Mouse (Mus musculus) liver, embryonic 16.5 days (tissue): Measurements from ENCODE around the gene Aqp3. TPM values are rescaled to one million over a fixed set of nuclear protein-coding genes. Genes with fewer than 3 reads are reported as not detected.

Experiments
- ATAC-seq: fragments of 200-750 bp; cut with Nextera tagmentation; 2 replicates; pipeline ENCODE4 v1.8.0; 2017; ENCODE audit warnings: low read depth, mild to moderate bottlenecking, moderate number of reproducible peaks, moderate library complexity
- H3K27ac ChIP-seq: fragments of 300-500 bp; sonication (generic); 2 replicates; pipeline ENCODE4 v1.5.1; 2014; ENCODE audit warnings: mild to moderate bottlenecking, low read length
- H3K27me3 ChIP-seq: fragments of 300-500 bp; sonication (generic); 2 replicates; pipeline ENCODE4 v1.6.1; 2014; ENCODE audit warnings: low read depth, low read length, mixed read lengths; ENCODE audit not compliant: control insufficient read depth, insufficient read depth
- H3K36me3 ChIP-seq: fragments of 300-500 bp; sonication (generic); 2 replicates; pipeline ENCODE4 v1.6.1; 2014; ENCODE audit warnings: mild to moderate bottlenecking; ENCODE audit not compliant: control insufficient read depth, insufficient read depth
- H3K4me1 ChIP-seq: fragments of 300-500 bp; sonication (generic); 2 replicates; pipeline ENCODE4 v1.6.1; 2014; ENCODE audit warnings: low read depth, low read length, mixed read lengths; ENCODE audit not compliant: control insufficient read depth
- H3K4me2 ChIP-seq: fragments of 300-500 bp; sonication (generic); 2 replicates; pipeline ENCODE4 v1.6.1; 2014; ENCODE audit warnings: low read depth, low read length, mixed read lengths
- H3K4me3 ChIP-seq: fragments of 300-500 bp; sonication (generic); 2 replicates; pipeline ENCODE4 v1.5.1; 2014; ENCODE audit warnings: low read depth, mild to moderate bottlenecking, low read length
- H3K9ac ChIP-seq: fragments of 300-500 bp; sonication (generic); 2 replicates; pipeline ENCODE4 v1.6.1; 2014; ENCODE audit warnings: low read depth, low read length
- H3K9me3 ChIP-seq: fragments of 300-500 bp; sonication (generic); replicated peaks from 2 replicates; pipeline ENCODE4 v1.6.1; 2016; ENCODE audit warnings: low read length; ENCODE audit not compliant: control insufficient read depth
- WGBS: fragments of 180-500 bp; shearing (Covaris S2); extraction: QIAGEN DNeasy Blood & Tissue Kit; methylation state at CpG from one replicate; pipeline ENCODE4 v1.1.7; 2014; ENCODE audit not compliant: insufficient replicate concordance; 5-methylcytosine and 5-hydroxymethylcytosine counted together
- polyA plus RNA-seq: library from polyadenylated mRNA; unstranded; fragments of >200 nt; fragmentation: Nextera tagmentation; extraction: Ambion mirVana; gene quantifications from 2 replicates; pipeline ENCODE4 v1.2.1, GENCODE M21; 2015

The Aqp3 gene
- polyA plus RNA-seq, 1 experiment from 2014 or later = 10.4 TPM

DNA sequence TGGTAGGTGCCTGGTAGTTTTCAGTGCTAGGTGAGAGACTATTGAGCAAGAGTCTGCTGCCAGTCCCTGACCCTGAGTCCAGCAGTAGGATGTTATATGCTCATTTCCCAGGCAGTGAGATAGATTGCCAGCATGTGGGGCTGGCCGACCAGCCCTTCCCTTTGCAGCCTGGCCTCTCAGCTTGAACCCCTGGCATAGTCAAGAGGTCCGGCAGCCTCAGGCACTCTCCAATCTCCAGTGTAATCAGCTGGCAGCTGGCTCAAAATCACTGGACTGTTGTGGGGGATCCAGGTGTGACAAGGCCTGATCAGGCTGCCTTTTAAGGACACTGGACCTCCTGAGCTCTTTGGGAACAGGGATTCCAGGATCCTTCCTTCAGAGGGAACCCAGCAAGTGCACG lies 34.6 kb downstream of the Aqp3 start:
- H3K27ac ChIP-seq = no peak overlapping the region

DNA sequence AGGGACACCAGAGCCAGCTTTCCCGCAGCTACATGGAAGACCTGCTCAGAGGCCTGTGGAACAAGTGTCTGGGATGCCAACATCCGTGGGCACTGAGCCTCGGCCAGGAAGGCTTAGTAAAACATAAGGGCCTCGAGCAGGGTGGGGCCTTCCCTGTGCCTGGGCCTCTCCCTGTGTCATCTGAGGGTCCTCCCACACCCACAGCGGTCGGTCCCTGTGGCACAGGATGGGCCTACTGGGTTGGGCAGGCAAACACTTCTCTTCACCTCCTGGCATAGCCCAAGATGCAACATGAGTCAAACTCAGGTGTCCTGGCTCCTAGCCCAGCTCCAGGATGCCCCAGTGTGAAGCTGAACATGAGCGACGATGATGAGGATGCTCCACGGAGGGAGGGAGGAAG lies 40.6 kb downstream of the Aqp3 start:
- H3K9ac ChIP-seq = no peak overlapping the region
- peak; percentile 57; the same call in 1 of the 2 replicates for ATAC-seq
- H3K4me1 ChIP-seq = peaks cover 15% of the 10 kb centered on the region
- no peaks in the 10 kb centered on the region for H3K36me3 ChIP-seq
- no peaks in the 10 kb centered on the region; the same call in 1 of the 2 replicates for H3K27me3 ChIP-seq
- WGBS = 53% methylated on average over 8 of the region's 9 CpGs
- H3K27ac ChIP-seq = no peak overlapping the region
- H3K4me3 ChIP-seq = no peak overlapping the region
- no peaks in the 10 kb centered on the region for H3K9me3 ChIP-seq
- no peak overlapping the region for H3K4me2 ChIP-seq

More for the DNA sequence above, 34.6 kb downstream of the Aqp3 start:
- WGBS = 52% methylated on average over 3 of the region's 3 CpGs
- Histone ChIP-seq H3K4me2 (no peak overlapping the region), H3K27me3 (no peaks in the 10 kb centered on the region; the same call in 1 of the 2 replicates), H3K4me1 (peaks cover 7% of the 10 kb centered on the region), H3K36me3 (no peaks in the 10 kb centered on the region), H3K9ac (no peak overlapping the region), H3K4me3 (no peak overlapping the region), H3K9me3 (no peaks in the 10 kb centered on the region)
- no peak for ATAC-seq

DNA sequence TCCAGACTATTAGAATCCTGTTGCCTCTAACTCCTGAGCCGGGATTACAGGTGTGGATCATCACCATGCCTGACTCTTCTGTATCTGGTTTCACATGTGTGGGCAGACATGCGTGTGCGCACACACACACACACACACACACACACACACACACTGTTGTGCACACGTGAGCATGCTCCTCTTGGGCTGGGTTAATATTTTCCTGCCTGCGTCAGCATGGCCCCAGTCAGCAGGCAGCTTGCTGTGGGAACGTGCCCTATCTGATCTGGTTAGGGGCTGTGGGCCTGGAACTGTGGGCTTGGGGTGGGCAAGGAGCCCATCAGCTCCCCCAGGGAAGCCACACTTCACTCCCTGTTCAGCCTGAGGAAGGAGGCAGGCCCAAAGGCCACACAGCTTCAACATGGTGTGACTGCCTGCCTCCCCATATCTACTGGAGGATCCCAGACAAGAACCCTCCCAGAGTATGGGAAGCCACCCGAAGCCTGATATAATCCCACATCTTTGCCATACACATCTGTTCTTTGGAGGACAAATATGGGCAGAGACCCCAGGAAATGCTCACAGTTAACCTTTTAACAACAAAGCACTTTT lies 41.1 kb downstream of the Aqp3 start:
- WGBS = 49% methylated on average over 7 of the region's 7 CpGs
- ATAC-seq = peak; percentile 45; the same call in 1 of the 2 replicates
- H3K36me3 ChIP-seq = no peaks in the 10 kb centered on the region
- H3K4me1 ChIP-seq = peaks cover 15% of the 10 kb centered on the region
- no peak overlapping the region for H3K4me2 ChIP-seq
- no peaks in the 10 kb centered on the region for H3K27me3 ChIP-seq
- no peak overlapping the region; the same call in 1 of the 2 replicates for H3K9ac ChIP-seq
- H3K4me3 ChIP-seq = no peak overlapping the region
- no peaks in the 10 kb centered on the region for H3K9me3 ChIP-seq
- no peak overlapping the region for H3K27ac ChIP-seq

- Histone ChIP-seq H3K36me3 (no peaks in the 10 kb centered on the region), H3K4me3 (no peak overlapping the region), H3K27ac (no peak overlapping the region), H3K4me2 (no peak overlapping the region), H3K27me3 (no peaks in the 10 kb centered on the region), H3K4me1 (peaks cover 15% of the 10 kb centered on the region), H3K9ac (no peak overlapping the region), H3K9me3 (no peaks in the 10 kb centered on the region)
- WGBS = 56% methylated on average over 1 of the region's 1 CpGs
- ATAC-seq = peak; percentile 46
Observed at GRCm38 (mm10) chr4:41056253-41056652, 41.7 kb downstream of the Aqp3 start.

- Histone ChIP-seq H3K4me1 (peaks cover 20% of the 10 kb centered on the region), H3K4me2 (no peak overlapping the region), H3K27ac (no peak overlapping the region), H3K27me3 (no peaks in the 10 kb centered on the region), H3K4me3 (no peak overlapping the region), H3K9ac (no peak overlapping the region), H3K36me3 (no peaks in the 10 kb centered on the region), H3K9me3 (no peaks in the 10 kb centered on the region)
- no peak for ATAC-seq
- WGBS = 67% methylated on average over 13 of the region's 13 CpGs
Observed at GRCm38 (mm10) chr4:41055111-41055510, 42.9 kb downstream of the Aqp3 start.

- Histone ChIP-seq H3K27me3 (no peaks in the 10 kb centered on the region), H3K4me1 (peaks cover 12% of the 10 kb centered on the region), H3K9ac (no peak overlapping the region), H3K36me3 (no peaks in the 10 kb centered on the region), H3K9me3 (no peaks in the 10 kb centered on the region), H3K4me3 (no peak overlapping the region), H3K27ac (no peak overlapping the region), H3K4me2 (no peak overlapping the region)
- no peak for ATAC-seq
- WGBS = 76% methylated on average over 7 of the region's 7 CpGs
Observed at GRCm38 (mm10) chr4:41051781-41052180, 46.2 kb downstream of the Aqp3 start.

DNA sequence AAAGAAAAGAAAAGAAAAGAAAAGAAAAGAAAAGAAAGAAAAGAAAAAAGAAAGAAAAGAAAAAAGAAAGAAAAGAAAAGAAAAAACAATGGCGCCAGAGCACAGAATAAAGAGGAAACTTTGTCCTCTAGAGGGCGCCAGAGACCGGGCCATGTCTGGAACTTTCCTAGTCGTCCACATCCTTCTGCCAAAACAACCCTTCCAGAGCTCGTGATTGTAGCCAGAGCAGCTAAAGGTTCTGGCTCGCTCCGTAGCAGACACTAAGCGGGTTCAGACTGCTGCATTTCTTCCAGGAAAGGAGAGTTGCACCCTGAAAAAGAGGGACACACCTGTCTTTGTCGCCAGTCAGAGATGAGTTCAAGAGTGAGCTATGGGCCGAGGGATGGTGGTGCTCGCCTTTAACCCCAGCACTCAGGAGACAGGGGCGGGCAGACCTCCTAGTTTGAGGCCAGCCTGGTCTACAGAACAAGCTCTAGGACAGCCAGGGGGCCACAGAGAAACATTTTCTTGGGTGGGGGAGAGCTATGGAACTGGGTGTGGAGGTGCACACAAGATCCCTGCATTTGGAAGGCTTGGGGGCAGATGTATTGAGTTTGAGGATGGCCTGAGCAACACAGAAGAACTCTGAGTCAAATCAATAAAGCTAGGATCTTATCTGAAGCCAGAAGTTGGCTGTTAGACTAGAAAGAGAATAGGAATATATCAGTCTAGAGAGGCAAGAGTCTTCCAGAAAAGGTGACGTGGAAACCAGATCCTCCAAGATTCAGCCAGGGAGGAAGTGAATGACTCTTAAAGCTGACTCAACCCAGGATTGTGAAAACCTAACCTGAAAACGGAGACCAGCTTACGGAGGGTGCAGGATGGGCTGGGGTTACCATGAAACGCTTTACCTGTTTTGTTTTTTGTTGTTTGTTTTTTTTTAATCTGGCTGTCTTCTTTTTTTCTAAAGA lies 47.0 kb downstream of the Aqp3 start:
- H3K4me1 ChIP-seq = peaks cover 10% of the 10 kb centered on the region
- WGBS = 30% methylated on average over 16 of the region's 16 CpGs
- H3K4me3 ChIP-seq = no peak overlapping the region
- H3K27ac ChIP-seq = no peak overlapping the region
- peak; percentile 63; the same call in 1 of the 2 replicates for ATAC-seq
- no peaks in the 10 kb centered on the region for H3K27me3 ChIP-seq
- H3K9ac ChIP-seq = no peak overlapping the region
- H3K4me2 ChIP-seq = peak overlapping the region; percentile 42
- H3K9me3 ChIP-seq = no peaks in the 10 kb centered on the region
- H3K36me3 ChIP-seq = no peaks in the 10 kb centered on the region

- no peak overlapping the region for H3K4me3 ChIP-seq
- no peaks in the 10 kb centered on the region for H3K36me3 ChIP-seq
- H3K27ac ChIP-seq = no peak overlapping the region
- H3K4me1 ChIP-seq = peaks cover 4% of the 10 kb centered on the region; the same call in 1 of the 2 replicates
- H3K27me3 ChIP-seq = no peaks in the 10 kb centered on the region; the same call in 1 of the 2 replicates
- WGBS = 48% methylated on average over 2 of the region's 2 CpGs
- H3K9me3 ChIP-seq = no peaks in the 10 kb centered on the region
- H3K4me2 ChIP-seq = no peak overlapping the region
- ATAC-seq = no peak
- H3K9ac ChIP-seq = no peak overlapping the region
Observed at GRCm38 (mm10) chr4:41048926-41049325, 49.1 kb downstream of the Aqp3 start.
